Mouse (Mus musculus): ENCODE data around the gene Cep112. TPM values are rescaled to one million over a fixed set of nuclear protein-coding genes. Genes with fewer than 3 reads are reported as not detected.

Gene Cep112
- polyA plus RNA-seq, 1 experiment from 2014 or later: 1.4 TPM

GRCm38 (mm10) chr11:108757211-108757610 is 332.2 kb downstream of the Cep112 start:
- H3K4me2 ChIP-seq: no peak overlapping the region
- no peak for DNase-seq
- no peaks in the 10 kb centered on the region for H3K9me3 ChIP-seq (replicated peaks)
- 56% methylated on average over 2 of the region's 2 CpGs for WGBS (ENCODE audit: insufficient replicate concordance)
- no peaks in the 10 kb centered on the region for H3K27me3 ChIP-seq
- 0 out of 2 replicates have a peak, but pooled peaks cover 2% of the 10 kb centered on the region for H3K4me1 ChIP-seq (replicated peaks)
- no peak overlapping the region for H3K4me3 ChIP-seq (replicated peaks)
- H3K9ac ChIP-seq: no peak overlapping the region
- H3K27ac ChIP-seq: no peak overlapping the region
- ATAC-seq (ENCODE audit: low read depth): no peak
- H3K36me3 ChIP-seq: no peaks in the 10 kb centered on the region

- Histone ChIP-seq H3K27me3 (no peaks in the 10 kb centered on the region), H3K4me3 (replicated peaks) (no peak overlapping the region), H3K9ac (no peak overlapping the region), H3K4me2 (no peak overlapping the region), H3K27ac (no peak overlapping the region), H3K4me1 (replicated peaks) (no peaks in the 10 kb centered on the region), H3K9me3 (replicated peaks) (no peaks in the 10 kb centered on the region), H3K36me3 (no peaks in the 10 kb centered on the region)
- DNase-seq (no peak), ATAC-seq (ENCODE audit: low read depth) (no peak)
- 33% methylated on average over 6 of the region's 6 CpGs for WGBS (ENCODE audit: insufficient replicate concordance)
These were observed 332.8 kb downstream of the Cep112 start for GRCm38 (mm10) chr11:108757626-108758430.

DNA sequence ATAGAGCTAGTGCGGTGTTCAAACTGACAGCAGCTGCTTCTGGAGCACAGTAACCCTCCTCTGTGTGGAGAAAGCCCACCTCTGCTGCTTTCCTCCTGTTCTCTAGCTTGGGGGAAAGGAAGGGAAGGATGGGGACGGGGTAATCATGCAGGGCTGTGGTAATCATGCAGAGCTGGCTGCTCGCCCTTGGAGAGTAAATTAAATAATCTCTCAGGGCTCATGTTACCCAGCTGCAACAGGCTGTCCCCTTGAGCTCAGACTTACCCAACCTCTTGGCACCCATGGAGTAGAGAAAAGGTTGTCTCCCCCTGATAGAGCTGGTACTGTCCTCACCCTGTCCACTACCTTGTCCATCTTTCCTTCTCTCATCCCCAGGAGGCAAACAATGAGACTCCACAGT is 345.1 kb downstream of the Cep112 start:
- Histone ChIP-seq H3K36me3 (no peaks in the 10 kb centered on the region), H3K9ac (no peak overlapping the region), H3K9me3 (replicated peaks) (no peaks in the 10 kb centered on the region), H3K4me2 (no peak overlapping the region), H3K4me3 (replicated peaks) (no peak overlapping the region), H3K4me1 (replicated peaks) (no peaks in the 10 kb centered on the region), H3K27me3 (no peaks in the 10 kb centered on the region), H3K27ac (no peak overlapping the region)
- DNase-seq: no peak
- 52% methylated on average over 3 of the region's 3 CpGs for WGBS (ENCODE audit: insufficient replicate concordance)
- ATAC-seq (ENCODE audit: low read depth): no peak

DNA sequence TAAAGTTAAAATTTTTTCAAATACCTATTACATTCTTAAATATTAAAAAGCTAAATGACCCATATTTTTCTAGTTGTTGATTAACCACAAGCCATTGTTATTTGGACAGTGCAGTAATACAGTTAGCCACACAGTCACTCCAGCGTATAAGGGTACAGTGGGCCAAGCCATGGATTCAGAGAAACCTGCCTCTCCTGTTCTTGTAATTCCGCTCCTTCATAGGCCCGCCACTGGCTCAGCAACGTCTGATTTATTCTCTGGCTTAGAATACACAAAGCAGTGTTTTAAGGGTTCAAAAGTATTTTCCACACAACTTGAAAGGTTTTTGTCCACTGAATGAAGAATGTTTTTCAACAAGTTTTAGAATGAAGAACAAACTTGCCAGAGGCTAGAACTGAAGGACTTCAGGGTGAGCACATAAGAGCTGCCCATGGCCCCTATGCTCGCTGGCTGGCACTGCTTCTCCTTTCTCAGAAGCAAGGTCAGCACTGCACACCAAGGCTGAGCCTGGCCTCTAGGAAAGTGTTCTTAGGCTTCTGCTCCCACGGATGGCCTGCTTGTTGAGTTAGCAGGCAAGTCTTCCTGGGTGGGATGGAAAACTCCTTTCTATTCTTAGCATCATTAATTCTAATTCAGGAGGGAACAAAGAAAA is 349.2 kb downstream of the Cep112 start:
- Histone ChIP-seq H3K27ac (no peak overlapping the region), H3K27me3 (no peaks in the 10 kb centered on the region), H3K9ac (no peak overlapping the region), H3K4me1 (replicated peaks) (no peaks in the 10 kb centered on the region), H3K36me3 (no peaks in the 10 kb centered on the region), H3K4me2 (no peak overlapping the region), H3K4me3 (replicated peaks) (no peak overlapping the region), H3K9me3 (replicated peaks) (no peaks in the 10 kb centered on the region)
- DNase-seq (no peak), ATAC-seq (ENCODE audit: low read depth) (no peak)
- WGBS (ENCODE audit: insufficient replicate concordance): 63% methylated on average over 6 of the region's 6 CpGs

DNA sequence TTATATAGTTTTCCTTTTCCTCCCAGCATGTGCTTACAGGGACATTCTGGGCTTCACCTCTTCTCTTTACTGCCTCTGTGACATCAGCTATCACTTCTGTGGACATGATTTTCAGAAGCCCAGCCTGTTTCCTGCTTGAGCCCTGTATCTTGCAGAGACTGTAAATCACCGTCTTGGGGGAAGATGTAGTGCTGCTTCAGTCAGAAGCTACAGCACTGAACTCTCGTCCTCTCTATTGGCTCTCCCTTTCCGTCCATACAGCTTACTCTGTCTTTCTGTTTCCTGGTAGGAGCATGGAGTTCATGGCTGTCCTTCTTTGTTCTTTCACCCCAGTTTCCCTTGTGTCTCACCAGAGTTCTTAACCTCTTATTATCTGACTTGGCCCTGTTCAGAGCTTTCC is 352.2 kb downstream of the Cep112 start:
- DNase-seq (no peak), ATAC-seq (ENCODE audit: low read depth) (peak; percentile 57)
- Histone ChIP-seq H3K27ac (no peak overlapping the region), H3K4me2 (no peak overlapping the region), H3K4me1 (replicated peaks) (no peaks in the 10 kb centered on the region), H3K4me3 (replicated peaks) (no peak overlapping the region), H3K9ac (no peak overlapping the region), H3K36me3 (no peaks in the 10 kb centered on the region), H3K9me3 (replicated peaks) (no peaks in the 10 kb centered on the region), H3K27me3 (no peaks in the 10 kb centered on the region)
- 38% methylated on average over 3 of the region's 3 CpGs for WGBS (ENCODE audit: insufficient replicate concordance)

DNA sequence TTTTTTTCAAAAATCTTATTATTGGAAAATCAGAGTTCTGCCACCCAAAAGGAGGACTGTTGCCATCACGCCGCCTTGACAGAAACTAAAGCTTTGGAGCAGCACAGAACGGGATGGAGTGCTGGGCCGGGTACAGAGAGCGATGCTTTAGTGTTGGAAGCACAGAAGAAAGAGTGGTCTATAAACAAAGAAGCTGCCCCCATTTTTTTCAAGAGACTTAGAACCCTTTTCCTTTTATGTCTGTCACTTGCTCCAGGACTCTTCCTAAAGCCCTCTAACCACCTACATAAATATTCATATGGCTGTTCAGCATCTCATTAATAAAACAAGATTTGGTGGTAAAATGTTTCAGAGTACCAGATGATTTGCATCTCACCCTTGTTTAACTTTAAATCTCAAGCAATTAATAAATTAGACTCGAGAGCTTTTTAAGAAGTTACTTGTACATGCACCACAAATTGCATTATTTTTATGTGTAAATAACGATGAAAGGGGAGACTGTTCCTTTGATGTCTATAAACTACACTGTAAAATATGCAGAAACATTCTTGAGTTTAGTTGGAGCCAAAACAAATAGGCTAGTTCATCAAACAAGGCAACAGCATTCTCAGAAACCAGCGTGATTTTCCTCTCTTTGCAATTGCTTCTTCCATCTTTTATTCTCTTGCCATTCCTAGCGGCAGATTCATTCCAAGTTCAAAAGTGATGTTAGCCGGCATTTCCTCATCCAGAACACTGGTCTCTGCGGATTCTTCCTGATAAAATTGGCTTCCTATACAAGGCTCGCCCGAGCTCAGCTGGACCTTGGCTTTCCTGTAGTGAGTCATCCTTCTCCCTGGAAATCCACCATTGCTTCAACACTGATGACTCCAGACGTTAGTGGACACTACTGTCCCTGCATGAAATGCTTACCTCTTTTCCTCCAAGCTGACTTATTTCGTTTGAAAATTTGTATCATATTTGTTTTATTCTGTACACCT is 355.6 kb downstream of the Cep112 start:
- Histone ChIP-seq H3K9ac (no peak overlapping the region), H3K4me1 (replicated peaks) (no peaks in the 10 kb centered on the region), H3K9me3 (replicated peaks) (no peaks in the 10 kb centered on the region), H3K36me3 (no peaks in the 10 kb centered on the region), H3K27me3 (no peaks in the 10 kb centered on the region), H3K27ac (no peak overlapping the region), H3K4me2 (no peak overlapping the region), H3K4me3 (replicated peaks) (no peak overlapping the region)
- DNase-seq (no peak), ATAC-seq (ENCODE audit: low read depth) (no peak)
- 53% methylated on average over 15 of the region's 15 CpGs for WGBS (ENCODE audit: insufficient replicate concordance)

GRCm38 (mm10) chr11:108798398-108798797 is 373.4 kb downstream of the Cep112 start:
- H3K27me3 ChIP-seq: no peaks in the 10 kb centered on the region
- no peak for ATAC-seq (ENCODE audit: low read depth)
- WGBS (ENCODE audit: insufficient replicate concordance): 25% methylated on average over 5 of the region's 5 CpGs

GRCm38 (mm10) chr11:108799695-108800094 is 374.7 kb downstream of the Cep112 start:
- no peaks in the 10 kb centered on the region for H3K9me3 ChIP-seq (replicated peaks)
- no peak overlapping the region for H3K27ac ChIP-seq
- WGBS (ENCODE audit: insufficient replicate concordance): 47% methylated on average over 3 of the region's 3 CpGs
- DNase-seq (no peak), ATAC-seq (ENCODE audit: low read depth) (no peak)
- H3K9ac ChIP-seq: no peak overlapping the region
- H3K27me3 ChIP-seq: no peaks in the 10 kb centered on the region
- H3K36me3 ChIP-seq: no peaks in the 10 kb centered on the region
- no peak overlapping the region for H3K4me2 ChIP-seq
- no peaks in the 10 kb centered on the region for H3K4me1 ChIP-seq (replicated peaks)
- H3K4me3 ChIP-seq (replicated peaks): no peak overlapping the region

More at GRCm38 (mm10) chr11:108798398-108798797, 373.4 kb downstream of the Cep112 start:
- Histone ChIP-seq H3K27ac (no peak overlapping the region), H3K4me3 (replicated peaks) (no peak overlapping the region), H3K9ac (no peak overlapping the region), H3K4me2 (no peak overlapping the region), H3K4me1 (replicated peaks) (no peaks in the 10 kb centered on the region), H3K36me3 (no peaks in the 10 kb centered on the region), H3K9me3 (replicated peaks) (no peaks in the 10 kb centered on the region)
- DNase-seq: no peak

DNA sequence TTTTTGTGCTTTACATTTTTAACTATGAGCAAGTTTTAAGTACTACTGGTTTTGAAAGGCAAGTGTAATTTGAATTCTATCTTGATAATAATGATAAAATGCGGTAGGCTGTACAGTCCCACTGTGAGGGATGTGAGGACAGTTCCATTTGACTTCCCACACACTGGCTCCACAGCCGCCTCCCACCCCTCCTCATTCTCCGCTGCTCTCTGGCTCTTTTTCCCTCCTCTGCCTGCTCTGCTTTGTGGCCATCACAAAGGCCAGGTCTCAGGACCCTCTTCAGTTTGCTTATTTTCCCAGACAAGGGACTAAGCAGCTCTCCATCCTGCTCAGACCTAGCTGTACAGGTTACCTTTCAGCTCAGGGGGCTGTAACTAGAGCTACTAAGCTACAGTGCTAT is 379.0 kb downstream of the Cep112 start:
- Histone ChIP-seq H3K9ac (no peak overlapping the region), H3K36me3 (no peaks in the 10 kb centered on the region), H3K9me3 (replicated peaks) (no peaks in the 10 kb centered on the region), H3K27ac (no peak overlapping the region), H3K4me2 (no peak overlapping the region), H3K27me3 (no peaks in the 10 kb centered on the region), H3K4me1 (replicated peaks) (no peaks in the 10 kb centered on the region), H3K4me3 (replicated peaks) (no peak overlapping the region)
- ATAC-seq (ENCODE audit: low read depth) (no peak), DNase-seq (no peak)
- WGBS (ENCODE audit: insufficient replicate concordance): 62% methylated on average over 3 of the region's 3 CpGs

DNA sequence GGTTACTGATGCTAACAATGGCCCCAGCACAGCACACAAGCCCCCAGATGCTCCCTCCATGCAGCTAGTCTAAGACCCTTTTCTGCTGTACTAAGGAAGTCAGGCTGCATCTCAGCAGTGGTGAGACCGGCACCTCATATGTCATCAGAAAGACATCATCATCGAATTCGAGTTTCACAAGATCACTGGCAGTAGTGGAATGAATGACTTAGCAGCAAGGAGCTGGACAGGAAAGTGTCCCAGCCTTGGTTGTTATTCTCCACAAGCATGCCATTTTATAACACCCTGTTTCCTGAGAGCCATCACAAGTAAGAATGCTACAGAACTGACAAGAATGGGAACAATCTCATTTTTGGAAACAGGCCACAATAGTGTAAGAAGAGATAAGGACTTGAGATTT is 381.0 kb downstream of the Cep112 start:
- H3K4me1 ChIP-seq (replicated peaks): no peaks in the 10 kb centered on the region
- no peak overlapping the region for H3K4me2 ChIP-seq
- WGBS (ENCODE audit: insufficient replicate concordance): 53% methylated on average over 3 of the region's 3 CpGs
- H3K9ac ChIP-seq: no peak overlapping the region
- H3K4me3 ChIP-seq (replicated peaks): no peak overlapping the region
- H3K9me3 ChIP-seq (replicated peaks): no peaks in the 10 kb centered on the region
- no peak overlapping the region for H3K27ac ChIP-seq
- no peaks in the 10 kb centered on the region for H3K36me3 ChIP-seq
- H3K27me3 ChIP-seq: no peaks in the 10 kb centered on the region
- ATAC-seq (ENCODE audit: low read depth): no peak
- DNase-seq: no peak

DNA sequence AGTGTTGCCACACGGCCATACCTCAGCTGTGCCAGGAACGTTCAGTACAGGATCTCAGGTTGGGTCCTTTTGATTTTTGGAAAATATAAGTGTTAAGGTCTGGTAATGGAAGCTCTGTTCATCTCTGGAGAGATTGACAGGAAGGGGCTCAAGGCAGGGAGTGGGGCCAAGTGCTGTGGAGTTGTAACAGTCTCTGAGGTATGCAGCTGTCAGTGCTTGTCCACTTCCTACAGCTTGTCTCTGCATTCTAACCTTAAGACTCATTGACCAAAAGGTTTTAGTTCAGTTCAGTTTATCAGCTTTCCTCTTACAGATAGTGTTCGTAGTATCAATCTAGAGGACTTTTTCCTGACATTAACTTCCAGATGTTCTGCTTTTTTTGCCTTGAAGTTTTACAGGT is 384.6 kb downstream of the Cep112 start:
- no peak overlapping the region for H3K27ac ChIP-seq
- H3K27me3 ChIP-seq: no peaks in the 10 kb centered on the region
- H3K4me3 ChIP-seq (replicated peaks): no peak overlapping the region
- no peaks in the 10 kb centered on the region for H3K9me3 ChIP-seq (replicated peaks)
- DNase-seq (no peak), ATAC-seq (ENCODE audit: low read depth) (no peak)
- 60% methylated on average over 3 of the region's 3 CpGs for WGBS (ENCODE audit: insufficient replicate concordance)
- H3K4me2 ChIP-seq: no peak overlapping the region
- no peaks in the 10 kb centered on the region for H3K4me1 ChIP-seq (replicated peaks)
- H3K9ac ChIP-seq: no peak overlapping the region
- H3K36me3 ChIP-seq: no peaks in the 10 kb centered on the region
